Mouse (Mus musculus) T-helper 2 cell (primary cell): ENCODE measurements around the gene Hdac7.

ENCODE experiments used
- in situ Hi-C: fragments of 300-600 bp; cut with MboI, MseI; formaldehyde crosslinking; loops from one replicate; pipeline ENCODE4 v1.15.1; 2025; ENCODE audit warnings: high pct_unique_total_duplicates

Hdac7 gene

DNA sequence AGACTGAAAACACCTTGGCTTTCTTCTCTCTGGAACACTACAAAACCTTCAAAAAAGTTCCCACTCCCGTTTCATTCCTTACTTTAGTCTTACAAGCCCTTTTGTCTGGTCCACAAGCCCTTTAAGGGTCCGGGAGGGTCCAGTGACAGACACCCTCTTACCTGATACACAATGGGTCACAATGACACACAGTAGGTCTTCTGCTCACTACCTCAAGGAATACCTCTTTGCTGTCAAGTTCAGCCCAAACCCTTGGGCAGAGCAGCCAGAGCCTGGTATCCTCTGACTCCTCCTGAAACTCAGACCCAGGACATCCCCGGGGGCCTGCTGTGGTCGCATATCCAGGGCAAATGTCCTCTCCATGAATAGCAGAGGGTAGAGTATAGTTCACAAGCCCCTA, 95.3 kb downstream of the Hdac7 start:
- in situ Hi-C loops, result no loop called here

DNA sequence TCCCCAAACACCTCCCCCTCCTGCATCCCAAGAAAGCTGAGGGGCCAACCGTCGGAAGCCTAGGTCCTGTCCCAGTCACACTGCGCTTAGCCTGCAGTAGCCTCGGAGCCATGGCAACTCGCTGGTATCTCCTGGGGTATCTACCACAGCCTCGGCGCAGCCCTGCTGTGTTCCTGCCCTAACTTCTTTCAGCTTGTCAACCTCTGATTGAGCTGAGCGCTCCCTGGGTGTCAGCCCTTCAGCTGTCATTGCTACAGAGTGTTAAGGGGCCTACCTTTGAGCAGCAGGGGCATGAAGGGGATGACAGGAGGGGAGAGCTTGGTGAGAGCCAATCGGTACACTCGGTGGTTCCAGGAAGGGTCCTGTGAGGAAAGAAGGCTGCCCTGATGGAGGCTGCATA, 96.0 kb downstream of the Hdac7 start:
- in situ Hi-C loops, result no loop called here

DNA sequence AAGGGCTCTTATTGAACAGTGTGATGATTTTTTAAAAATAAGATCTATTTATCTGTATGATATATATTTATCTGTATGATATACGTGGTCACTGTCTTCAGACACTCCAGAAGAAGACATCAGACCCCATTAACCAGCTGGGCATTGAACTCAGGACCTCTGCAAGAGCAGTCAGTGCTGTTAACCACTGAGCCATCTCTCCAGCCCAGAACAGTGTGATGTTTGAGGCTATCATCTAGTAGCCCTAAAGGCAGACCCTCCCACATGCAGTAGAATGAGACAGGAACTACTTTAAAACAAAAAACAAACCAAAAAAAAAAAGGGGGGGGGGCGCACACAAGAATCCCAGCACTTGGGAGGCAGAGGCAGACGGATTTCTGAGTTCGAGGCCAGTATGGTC, 96.8 kb downstream of the Hdac7 start:
- in situ Hi-C loops, result no loop called here

DNA sequence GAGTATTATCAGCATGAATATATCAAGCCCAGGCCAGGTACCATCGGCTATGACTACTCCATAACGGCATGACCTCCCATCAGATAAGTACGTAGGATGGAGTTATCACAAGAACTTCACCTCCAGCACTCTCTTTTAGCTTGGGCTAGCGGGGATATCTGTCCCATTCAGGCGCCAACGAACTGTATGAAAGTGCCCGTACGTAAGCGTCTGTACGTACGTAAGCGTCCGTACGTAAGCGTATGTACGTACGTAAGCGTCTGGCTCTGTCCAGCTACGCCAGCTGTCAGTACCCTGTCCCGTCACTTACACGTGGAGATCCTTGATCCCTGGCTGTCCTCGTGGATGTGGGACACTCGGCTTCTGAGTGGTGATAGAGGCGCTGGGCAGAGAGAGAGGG, 97.6 kb downstream of the Hdac7 start:
- in situ Hi-C loops, result no loop called here

DNA sequence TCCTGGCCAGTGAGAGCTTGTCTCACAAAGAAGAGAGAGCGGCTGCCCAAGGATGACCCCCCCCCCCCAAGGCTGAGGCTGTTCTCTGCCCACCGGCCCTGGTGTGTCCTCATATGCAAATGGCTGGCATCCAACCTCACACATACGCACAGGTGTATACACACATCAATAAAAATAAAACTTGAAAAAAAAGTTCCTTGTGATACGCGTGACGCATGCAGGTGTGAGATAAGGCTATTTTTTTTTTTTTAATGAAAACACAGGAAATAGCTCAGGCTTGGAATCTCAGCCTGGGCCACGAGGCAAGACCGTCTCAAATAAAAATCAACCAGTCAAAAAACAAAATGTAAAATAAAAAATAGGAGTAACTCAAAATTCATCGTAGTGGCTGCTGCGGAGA, 98.0 kb downstream of the Hdac7 start:
- in situ Hi-C loops, result no loop called here

DNA sequence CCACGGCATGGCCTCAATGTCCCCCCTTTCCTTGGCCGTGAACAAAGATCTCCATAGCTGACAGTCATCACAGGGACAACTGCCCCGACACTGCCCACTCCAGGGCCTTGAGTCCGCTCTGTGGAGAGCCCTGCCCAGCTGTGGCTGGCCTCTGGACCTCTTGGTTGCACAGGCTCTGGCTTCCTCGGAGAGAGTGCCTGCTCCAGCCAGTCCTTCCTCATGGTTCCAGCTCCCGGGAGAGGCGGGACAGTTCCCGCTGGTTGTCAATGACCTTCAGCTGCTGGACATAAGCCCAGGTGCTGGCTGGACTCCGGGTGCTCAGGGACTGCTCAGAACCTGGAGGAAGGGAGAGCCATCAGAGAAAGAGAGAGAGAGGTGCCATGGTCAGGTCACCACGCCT, 99.0 kb downstream of the Hdac7 start:
- in situ Hi-C loops, result no loop called here

DNA sequence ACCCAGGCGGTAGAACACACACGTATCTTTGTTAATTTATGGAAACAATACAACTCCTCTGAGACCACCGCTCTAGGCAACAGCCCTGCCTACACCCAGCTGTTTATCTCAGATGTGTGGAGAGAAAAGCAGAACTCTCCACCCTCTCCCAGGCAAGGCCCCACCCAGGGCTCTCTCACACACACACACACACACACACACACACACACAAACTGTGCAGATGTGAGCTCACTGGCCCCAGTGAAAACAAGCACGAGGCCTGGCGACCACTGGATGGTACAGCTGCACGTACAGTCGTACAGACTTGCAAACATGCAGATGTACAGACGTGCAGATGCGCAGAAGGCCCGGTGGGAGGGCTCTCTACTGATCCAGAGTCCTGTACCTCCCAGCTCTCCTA, 99.4 kb downstream of the Hdac7 start:
- in situ Hi-C loops, result no loop called here

DNA sequence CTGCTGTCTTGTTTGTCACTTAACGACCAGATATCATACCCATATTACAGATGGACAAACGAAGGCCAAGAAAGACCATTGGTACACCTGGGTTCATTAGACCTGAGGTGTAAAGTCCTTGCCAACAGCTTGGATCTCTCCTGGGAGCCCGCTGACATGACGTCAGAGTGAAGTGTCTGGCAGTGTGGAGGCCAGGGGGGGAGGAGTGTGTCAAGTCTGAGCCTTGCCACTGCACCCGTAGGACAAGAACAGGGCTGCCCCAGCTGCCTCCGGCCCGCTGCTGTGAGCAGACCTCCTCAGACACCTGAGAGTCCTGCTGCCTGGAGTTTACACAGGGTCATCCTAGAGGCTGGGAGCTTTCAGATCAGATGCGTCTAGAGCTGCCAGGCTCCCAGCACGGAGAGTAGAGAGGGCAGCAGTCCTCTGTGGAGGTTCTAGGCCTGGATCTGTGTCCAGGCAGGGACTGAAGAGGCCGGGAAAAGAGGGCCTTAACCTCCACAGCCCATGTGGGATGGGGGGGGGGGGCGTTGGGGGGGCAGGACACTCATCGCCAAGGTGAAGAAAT, 100.3 kb downstream of the Hdac7 start:
- in situ Hi-C loops, result no loop called here

DNA sequence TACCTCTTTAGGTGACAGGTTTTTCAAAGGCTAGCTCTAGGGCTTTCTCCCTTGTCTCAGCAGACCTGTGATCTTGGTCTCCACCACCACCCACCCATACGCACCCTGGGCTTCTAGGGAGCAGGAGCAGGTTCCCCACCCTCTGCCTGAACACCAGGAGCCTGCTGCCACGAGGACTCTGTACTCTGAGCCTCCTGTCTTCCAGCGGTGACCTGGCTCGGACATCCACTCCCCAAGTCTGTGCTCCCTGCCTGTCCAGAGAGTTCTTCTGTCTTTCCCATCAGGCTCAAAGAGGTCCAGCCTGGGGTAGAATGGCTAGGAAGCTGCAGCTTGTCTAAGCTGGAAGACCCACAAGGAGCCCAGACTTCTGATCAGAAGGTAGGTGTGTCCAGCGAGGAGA, 101.1 kb downstream of the Hdac7 start:
- in situ Hi-C loops, result no loop called here
